ENCODE assay signal across 8 mouse cellular contexts in the genomic region with DNA sequence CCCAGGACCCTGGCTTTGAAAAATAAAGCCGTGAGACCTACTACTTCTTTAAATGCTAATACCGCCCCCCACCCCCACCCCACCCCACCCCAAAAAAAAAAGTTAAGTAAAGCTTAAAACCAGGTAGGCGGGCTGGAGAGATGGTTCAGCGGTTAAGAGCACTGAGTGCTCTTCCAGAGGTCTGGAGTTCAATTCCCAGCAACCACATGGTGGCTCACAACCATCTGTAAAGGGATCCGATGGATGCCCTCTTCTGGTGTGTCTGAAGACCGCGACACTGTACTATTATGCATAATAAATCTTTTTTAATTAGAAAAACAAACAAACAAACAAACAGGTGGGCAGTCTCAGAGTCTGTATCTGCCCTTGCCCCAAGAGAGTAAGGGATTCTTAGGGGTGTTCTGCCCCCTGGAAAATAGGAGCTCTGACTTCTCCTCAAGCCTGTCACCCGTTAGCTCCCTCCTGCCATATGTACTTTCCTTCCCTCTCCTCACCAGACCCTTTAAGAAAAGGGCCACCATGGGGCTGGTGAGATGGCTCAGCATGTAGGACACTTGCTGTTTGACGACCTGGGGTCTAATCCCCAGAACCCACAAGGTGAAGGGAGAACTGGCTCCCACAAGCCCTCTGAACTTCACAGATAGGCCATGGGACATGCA. TPM values are rescaled to one million over a fixed set of nuclear protein-coding genes. Genes with fewer than 3 reads are reported as not detected.
DNase-seq lines count a peak whose midpoint lies in the region; ATAC-seq and TF ChIP-seq lines count a peak whose summit lies in the region.

Gene Cdk5rap1 (minus strand): TSS at position 169 of the 659 bp plus-strand sequence.

- ATAC-seq in forebrain, embryonic 15.5 days (replicated peaks) = peak; percentile 7
- ATAC-seq in inflammation-experienced regulatory T-cells, adult 6 months = no peak
- ATAC-seq in megakaryocyte progenitor cell, adult 5-6 weeks (replicated peaks; ENCODE audit: poor library complexity) = no peak

- TF ChIP-seq POLR2A in lung, adult 2 months (IDR thresholded peaks at IDR 0.05; ENCODE audit: borderline replicate concordance, extremely low read depth, low read depth, low read length) = no peak

- peak; percentile 16 for DNase-seq in lung, adult 2 months
- no peak for DNase-seq in lung, postnatal 14 days
- DNase-seq in adrenal gland, postnatal 36 days = no peak
- no peak for DNase-seq in ovary, postnatal 36 days (ENCODE audit: low spot score)
- DNase-seq in yolk sac, embryonic 10.5 days (ENCODE audit: low spot score) = no peak

- H3K4me3 ChIP-seq in lung, adult 2 months (replicated peaks; ENCODE audit: extremely low read depth, low read depth, low read length) = peak within 1 kb of the TSS; percentile 81
- H3K4me3 ChIP-seq in forebrain, embryonic 15.5 days = peak within 1 kb of the TSS; percentile 58

- H3K9ac ChIP-seq in forebrain, embryonic 15.5 days (replicated peaks) = peak within 1 kb of the TSS; percentile 73

- H3K4me2 ChIP-seq in forebrain, embryonic 15.5 days (replicated peaks) = peak within 1 kb of the TSS; percentile 68

- no peaks in the 10 kb centered on the region; the same call in 1 of the 2 replicates for H3K4me1 ChIP-seq in lung, adult 2 months (ENCODE audit: control insufficient read depth, insufficient read depth, low read length)
- H3K4me1 ChIP-seq in forebrain, embryonic 15.5 days = peaks cover 9% of the 10 kb centered on the region

- no peaks in the 10 kb centered on the region for H3K27me3 ChIP-seq in forebrain, embryonic 15.5 days

- no peaks in the 10 kb centered on the region for H3K36me3 ChIP-seq in forebrain, embryonic 15.5 days

- H3K9me3 ChIP-seq in forebrain, embryonic 15.5 days = no peaks in the 10 kb centered on the region

- H3K27ac ChIP-seq in forebrain, embryonic 15.5 days (replicated peaks) = peak within 1 kb of the TSS; percentile 63

- WGBS in lung, adult 2 months = 17% methylated on average over 9 of the region's 9 CpGs
- 12% methylated on average over 9 of the region's 9 CpGs for WGBS in forebrain, embryonic 15.5 days

- no peak for TF ChIP-seq CTCF in lung, adult 2 months (IDR thresholded peaks at IDR 0.05; ENCODE audit: insufficient read depth, low read length)

RNA-seq across cellular contexts. Expression of gene Cdk5rap1, which starts in this region (rescaled TPM):
- 6.6 and 9.5 TPM in 2 replicates for polyA plus RNA-seq in lung, adult 2 months (2012; rRNA removed)
- total RNA-seq in adrenal gland, postnatal 36 days (2021) = 10 to 100 TPM; 11.0 to 13.9 TPM
- polyA plus RNA-seq in forebrain, embryonic 15.5 days (2015; fragmentation: Nextera tagmentation; extraction: Ambion mirVana) = 15.3 and 18.2 TPM in 2 replicates
- polyA plus RNA-seq in inflammation-experienced regulatory T-cells, adult 6 months (2017; shearing (Covaris generic)) = 10 to 100 TPM; 14.7 to 89.3 (median 50.7) TPM
- 12.3 and 15.8 TPM in 2 replicates for total RNA-seq in megakaryocyte progenitor cell, adult 5-6 weeks (2015)
- total RNA-seq in megakaryocyte progenitor cell, adult 5-6 weeks (2017) = 13.8 and 16.4 TPM in 2 replicates
